Mouse (Mus musculus): ENCODE data around the gene Car7. TPM values are rescaled to one million over a fixed set of nuclear protein-coding genes. Genes with fewer than 3 reads are reported as not detected.

Gene Car7
- total and polyA plus RNA-seq, 3 experiments, result 2.4 to 2.9 TPM; not detected in 1

DNA sequence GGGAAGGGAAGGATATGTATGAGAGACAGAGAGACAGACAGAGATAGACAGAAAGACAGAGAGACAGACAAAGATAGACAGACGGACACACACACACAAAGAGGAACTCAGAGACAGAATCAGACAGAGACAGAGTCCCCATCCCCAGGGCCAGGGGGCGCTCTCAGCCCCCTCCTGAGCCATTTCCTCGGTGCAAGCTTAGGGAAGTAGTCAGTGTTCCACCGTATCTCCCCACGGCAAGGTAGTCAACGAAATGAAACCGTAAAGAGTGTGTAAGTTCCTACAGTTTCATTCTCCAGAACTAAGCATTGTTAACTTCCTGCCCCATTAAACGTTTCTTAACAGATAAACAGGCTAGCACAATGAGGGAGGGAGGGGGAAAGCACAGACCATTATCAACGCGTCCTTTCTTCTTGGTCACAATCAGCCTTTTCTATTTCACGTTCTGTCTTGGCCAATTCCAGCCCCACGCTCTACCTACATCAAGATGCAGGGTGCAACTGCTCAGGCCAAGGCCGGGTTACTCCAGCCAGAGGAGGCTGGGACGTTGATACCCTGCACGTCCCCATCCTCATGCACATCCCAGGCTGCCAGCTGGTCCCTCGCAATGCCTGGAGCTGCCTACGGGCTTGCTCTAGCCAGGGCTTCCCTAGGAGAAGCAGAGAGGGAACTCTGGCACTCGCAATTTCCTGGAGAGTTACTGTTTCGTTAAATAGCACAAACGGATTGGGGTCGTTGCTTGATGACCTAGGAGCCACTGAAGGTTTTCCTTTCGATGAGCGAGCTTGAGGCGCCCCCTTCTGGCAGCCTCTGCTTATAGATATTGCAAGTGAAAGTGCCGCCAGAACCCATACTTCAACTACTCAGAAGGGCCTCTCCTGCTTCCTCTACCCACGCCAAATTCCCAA is 36.2 kb downstream of the Car7 start:
- Histone ChIP-seq H3K27me3 (ENCODE audit: control insufficient read depth in 1 of 2, insufficient read depth in 2 of 2, low read length in 2 of 2) (no peaks in the 10 kb centered on the region), H3K36me3 (ENCODE audit: control insufficient read depth in 1 of 2, insufficient read depth in 2 of 2, low read length in 2 of 2) (no peaks in the 10 kb centered on the region), H3K4me1 (ENCODE audit: control insufficient read depth in 1 of 2, insufficient read depth in 2 of 2, low read length in 2 of 2) (peaks cover 0 to 3% of the 10 kb centered on the region in 2 experiments; a peak in 1 of 4 replicates), H3K79me2 (ENCODE audit: control insufficient read depth, insufficient read depth, low read length, poor library complexity) (no peaks in the 10 kb centered on the region; the same call in 1 of the 2 replicates), H3K27ac (ENCODE audit: control insufficient read depth, low read depth, low read length) (peak overlapping the region; percentile 79), H3K4me3 (ENCODE audit: control insufficient read depth in 1 of 2, insufficient read depth in 1 of 2, low read depth in 2 of 2, low read length in 2 of 2) (peak overlapping the region; percentile 64 to 73), H3K9ac (ENCODE audit: control insufficient read depth, low read depth, low read length, poor library complexity, severe bottlenecking) (peak overlapping the region; percentile 65), H3K9me3 (replicated peaks; ENCODE audit: insufficient read depth, low read length) (no peaks in the 10 kb centered on the region)
- TF ChIP-seq MYC (IDR thresholded peaks at IDR 0.05; ENCODE audit: low read depth, low read length) (0 out of 2 replicates have a peak, but pooled peaks have one; percentile 8), UBTF (IDR thresholded peaks at IDR 0.05; ENCODE audit: borderline replicate concordance, insufficient read depth, low read depth, low read length) (0 out of 2 replicates have a peak, but pooled peaks have one; percentile 36), ETS1 (IDR thresholded peaks at IDR 0.05; ENCODE audit: low read depth, low read length) (no peak), MAZ (IDR thresholded peaks at IDR 0.05; ENCODE audit: low read depth, low read length) (peak; percentile 14; the same call in 1 of the 2 replicates), USF1 (IDR thresholded peaks at IDR 0.05; ENCODE audit: low read depth, low read length) (no peak), RAD21 (IDR thresholded peaks at IDR 0.05; ENCODE audit: low read depth, low read length) (peak; percentile 90), ELF1 (IDR thresholded peaks at IDR 0.05; ENCODE audit: low read depth, low read length) (peak; percentile 47; the same call in 1 of the 2 replicates), POLR2A (IDR thresholded peaks at IDR 0.05; ENCODE audit: control insufficient read depth in 1 of 2, insufficient read depth in 1 of 2, low read depth in 1 of 2, low read length in 2 of 2, poor library complexity in 1 of 2) (peak; percentile 29; a peak in 2 of 4 replicates), TAL1 (IDR thresholded peaks at IDR 0.05; ENCODE audit: low read length) (no peak; the same call in 1 of the 2 replicates), GATA1 (IDR thresholded peaks at IDR 0.05; ENCODE audit: low read depth, low read length) (no peak; the same call in 1 of the 2 replicates), MEF2A (IDR thresholded peaks at IDR 0.05; ENCODE audit: extremely low read depth, insufficient replicate concordance, low read depth, low read length, poor library complexity, severe bottlenecking) (no peak), TBP (IDR thresholded peaks at IDR 0.05; ENCODE audit: low read depth, low read length) (peak; percentile 79), SMC3 (IDR thresholded peaks at IDR 0.05; ENCODE audit: low read depth, low read length) (peak; percentile 68), CTCF (IDR thresholded peaks at IDR 0.05 in 2 of 3, conservative IDR thresholded peaks at IDR 0.05 in 1 of 3; ENCODE audit: control insufficient read depth in 1 of 3, insufficient read depth in 1 of 3, low read depth in 2 of 3, low read length in 3 of 3, poor library complexity in 1 of 3, severe bottlenecking in 1 of 3) (peak; percentile 92 to 95 (median 93)), USF2 (IDR thresholded peaks at IDR 0.05; ENCODE audit: borderline replicate concordance in 1 of 2, insufficient read depth in 1 of 2, low read depth in 1 of 2, low read length in 2 of 2) (no peak), MXI1 (IDR thresholded peaks at IDR 0.05; ENCODE audit: low read depth, low read length) (peak; percentile 49; the same call in 1 of the 2 replicates), ZNF384 (IDR thresholded peaks at IDR 0.05; ENCODE audit: low read depth, low read length) (no peak), NELFE (IDR thresholded peaks at IDR 0.05; ENCODE audit: low read depth, low read length) (peak; percentile 17; the same call in 1 of the 2 replicates), HCFC1 (IDR thresholded peaks at IDR 0.05; ENCODE audit: low read depth, low read length) (peak; percentile 54; the same call in 1 of the 2 replicates), EP300 (IDR thresholded peaks at IDR 0.05; ENCODE audit: low read depth in 1 of 2, low read length in 2 of 2) (no peak), ZC3H11A (IDR thresholded peaks at IDR 0.05; ENCODE audit: low read depth, low read length) (peak; percentile 53; the same call in 1 of the 2 replicates), POLR2AphosphoS5 (IDR thresholded peaks at IDR 0.05; ENCODE audit: borderline replicate concordance, low read depth, low read length) (no peak), E2F4 (IDR thresholded peaks at IDR 0.05; ENCODE audit: borderline replicate concordance, low read depth, low read length) (no peak), ZKSCAN1 (IDR thresholded peaks at IDR 0.05; ENCODE audit: low read depth, low read length) (no peak), RCOR1 (IDR thresholded peaks at IDR 0.05; ENCODE audit: low read depth, low read length) (no peak), TCF12 (IDR thresholded peaks at IDR 0.05; ENCODE audit: low read depth, low read length) (no peak), MYB (IDR thresholded peaks at IDR 0.05; ENCODE audit: low read depth, low read length) (no peak), NRF1 (IDR thresholded peaks at IDR 0.05; ENCODE audit: insufficient read depth, low read depth, low read length, poor library complexity, severe bottlenecking) (no peak), GABPA (IDR thresholded peaks at IDR 0.05; ENCODE audit: low read depth, low read length) (0 out of 2 replicates have a peak, but pooled peaks have one; percentile 5)
- DNase-seq (ENCODE audit: low read depth, low spot score), result peak; percentile 95

Measured in MEL (cell line).